12 mouse cellular contexts compared by ENCODE assay signal in genomic region chr7:92333220-92333898, GRCm38 (mm10).
"Had no signal": no experiment of that assay in that cellular context is flagged by ENCODE, and none has a peak within 500 bp of the region (broad histone marks: within the 10 kb centered on the region; RNA-seq: fewer than 3 reads in every experiment).

No protein-coding gene starts in this region.

- H3K9me3 ChIP-seq: kidney, embryonic 15.5 days; limb, embryonic 13.5 days; midbrain, embryonic 12.5 days; neural tube, embryonic 15.5 days had no signal

- H3K4me2 ChIP-seq: kidney, embryonic 15.5 days; limb, embryonic 13.5 days; midbrain, embryonic 12.5 days; neural tube, embryonic 15.5 days had no signal

- DNase-seq: kidney, adult 2 months; kidney, postnatal 14 days; layer of hippocampus, postnatal 36 days; lung, adult 18-20 months; thymus, adult 18-20 months; thymus, postnatal 14 days had no signal

- H3K4me3 ChIP-seq: kidney, embryonic 15.5 days; limb, embryonic 13.5 days; midbrain, embryonic 12.5 days; myocyte; neural tube, embryonic 15.5 days had no signal

- H3K27me3 ChIP-seq: kidney, embryonic 15.5 days; limb, embryonic 13.5 days; midbrain, embryonic 12.5 days; neural tube, embryonic 15.5 days had no signal

- H3K9ac ChIP-seq: kidney, embryonic 15.5 days; limb, embryonic 13.5 days; liver, embryonic 14.5 days; midbrain, embryonic 12.5 days; neural tube, embryonic 15.5 days had no signal

- H3K36me3 ChIP-seq: kidney, embryonic 15.5 days; limb, embryonic 13.5 days; midbrain, embryonic 12.5 days; neural tube, embryonic 15.5 days had no signal

- H3K4me1 ChIP-seq: kidney, embryonic 15.5 days; limb, embryonic 13.5 days; midbrain, embryonic 12.5 days; neural tube, embryonic 15.5 days had no signal

- H3K27ac ChIP-seq: kidney, embryonic 15.5 days; limb, embryonic 13.5 days; liver, embryonic 14.5 days; midbrain, embryonic 12.5 days; neural tube, embryonic 15.5 days had no signal
